Comparison of ENCODE assay signal across 8 mouse cellular contexts in genomic region chr2:104742741-104743064, GRCm38 (mm10). TPM values are rescaled to one million over a fixed set of nuclear protein-coding genes. Genes with fewer than 3 reads are reported as not detected.
A peak's percentile ranks its signal among the peaks of the same experiment; 100 is the strongest.
DNase-seq lines count a peak whose midpoint lies in the region; ATAC-seq and TF ChIP-seq lines count a peak whose summit lies in the region.

Depdc7 (minus strand) TSS chr2:104742878.

- peaks cover 10% of the 10 kb centered on the region for H3K4me1 ChIP-seq in hindbrain, embryonic 16.5 days (ENCODE audit: control insufficient read depth, insufficient read depth, low read depth, low read length)

- H3K27me3 ChIP-seq in hindbrain, embryonic 16.5 days (replicated peaks; ENCODE audit: control insufficient read depth, insufficient read depth, low read length) = no peaks in the 10 kb centered on the region

- ATAC-seq in hindbrain, embryonic 16.5 days = peak; percentile 91

- H3K4me3 ChIP-seq in gastrocnemius, adult 2 months = peak within 1 kb of the TSS; percentile 87
- peak within 1 kb of the TSS; percentile 56 for H3K4me3 ChIP-seq in hindbrain, embryonic 16.5 days (ENCODE audit: low read length)

- no peaks in the 10 kb centered on the region for H3K36me3 ChIP-seq in hindbrain, embryonic 16.5 days (ENCODE audit: control insufficient read depth, insufficient read depth, low read length)

- peak within 1 kb of the TSS; percentile 63 for H3K9ac ChIP-seq in hindbrain, embryonic 16.5 days (ENCODE audit: low read depth, low read length)

- TF ChIP-seq CTCF in gastrocnemius, adult 2 months (IDR thresholded peaks at IDR 0.05) = no peak

- 0% methylated on average over 30 of the region's 31 CpGs for WGBS in hindbrain, embryonic 16.5 days

- intact Hi-C loops in gastrocnemius, adult 2 months (cut with DNase I) = no loop called here

- H3K9me3 ChIP-seq in hindbrain, embryonic 16.5 days (ENCODE audit: control insufficient read depth, low read length) = no peaks in the 10 kb centered on the region

- H3K4me2 ChIP-seq in hindbrain, embryonic 16.5 days (ENCODE audit: low read length) = peak within 1 kb of the TSS; percentile 97

- peak within 1 kb of the TSS; percentile 82 for H3K27ac ChIP-seq in gastrocnemius, adult 2 months
- H3K27ac ChIP-seq in hindbrain, embryonic 16.5 days (ENCODE audit: low read depth, low read length) = no peak within 1 kb of the TSS

- peak; percentile 70 for DNase-seq in T-cell, adult 2 months (ENCODE audit: low spot score)
- peak; percentile 86 to 91 for DNase-seq in cerebellum, postnatal 25 days
- peak; percentile 93 for DNase-seq in gastrocnemius, adult 2 months
- DNase-seq in left cerebral cortex, adult 18-20 months (ENCODE audit: low spot score in 2 of 2) = peak; percentile 76 to 86
- peak; percentile 92 to 93 for DNase-seq in lung, postnatal 4 days
- peak; percentile 88 for DNase-seq in retina, postnatal 1 day
- DNase-seq in urinary bladder, adult 2 months (ENCODE audit: low spot score) = peak; percentile 88

RNA-seq across cellular contexts. Expression of gene Depdc7, which starts in this region (rescaled TPM):
- total RNA-seq in gastrocnemius, adult 2 months (2021) = 1 to 10 TPM; 1.5 to 1.7 TPM
- polyA plus RNA-seq in hindbrain, embryonic 16.5 days (2015; fragmentation: Nextera tagmentation; extraction: Ambion mirVana) = 1.8 and 1.9 TPM in 2 replicates
- total RNA-seq in left cerebral cortex, adult 18-20 months (2021) = 1 to 10 TPM; 1.4 to 1.5 TPM
- 11.2 and 15.3 TPM in 2 replicates for polyA plus RNA-seq in urinary bladder, adult 2 months (2012; rRNA removed)
